Mouse (Mus musculus) thymus, adult 2 months (tissue): ENCODE measurements around the gene Mlec. TPM values are rescaled to one million over a fixed set of nuclear protein-coding genes. Genes with fewer than 3 reads are reported as not detected.
"Not testable (repeated sequence)": the region's sequence is repeated elsewhere in the genome, so short reads cannot be mapped to it uniquely, and the experiment has no call there.

Experiments used
- DNase-seq: peaks from one replicate; pipeline ENCODE4 v3.0.0; 2021
- H3K27ac ChIP-seq: fragments of 200-500 bp; 2 replicates; pipeline ENCODE4 v1.5.1; 2012; ENCODE audit warnings: low read length, control low read depth; ENCODE audit not compliant: control insufficient read depth, insufficient read depth
- H3K27me3 ChIP-seq: fragments of 200-500 bp; 2 replicates; pipeline ENCODE4 v1.6.1; 2012; ENCODE audit warnings: mild to moderate bottlenecking, low read length, moderate library complexity, mixed read lengths; ENCODE audit not compliant: control insufficient read depth, insufficient read depth
- H3K36me3 ChIP-seq: fragments of 200-500 bp; 2 replicates; pipeline ENCODE4 v1.6.1; 2012; ENCODE audit warnings: mild to moderate bottlenecking, low read length, moderate library complexity; ENCODE audit not compliant: control insufficient read depth, insufficient read depth
- H3K4me1 ChIP-seq: fragments of 200-500 bp; replicated peaks from 2 replicates; pipeline ENCODE4 v1.6.1; 2012; ENCODE audit warnings: low read length; ENCODE audit not compliant: control insufficient read depth, insufficient read depth
- H3K4me3 ChIP-seq: fragments of 200-500 bp; 2 replicates; pipeline ENCODE4 v1.5.1; 2012; ENCODE audit warnings: mild to moderate bottlenecking, low read length, control low read depth, moderate library complexity; ENCODE audit not compliant: control insufficient read depth, insufficient read depth
- CTCF ChIP-seq: fragments of 200-500 bp; IDR thresholded peaks from 2 replicates; pipeline ENCODE4 v1.5.1; 2012; ENCODE audit warnings: mild to moderate bottlenecking, control low read depth, low read length, moderate library complexity, borderline replicate concordance; ENCODE audit not compliant: control insufficient read depth, poor library complexity, insufficient read depth; ENCODE audit errors: extremely low read depth
- POLR2A ChIP-seq: fragments of 200-500 bp; IDR thresholded peaks from 2 replicates; pipeline ENCODE4 v1.6.1; 2012; ENCODE audit warnings: mild to moderate bottlenecking, low read length, control low read depth, moderate library complexity; ENCODE audit not compliant: control insufficient read depth, poor library complexity, insufficient read depth; ENCODE audit errors: extremely low read depth
- WGBS: fragments of 180-500 bp; shearing (Covaris S2); methylation state at CpG from one replicate; pipeline ENCODE4 v1.1.7; 2018; 5-methylcytosine and 5-hydroxymethylcytosine counted together
- polyA plus RNA-seq: library from polyadenylated mRNA; depleted of rRNA; stranded (reverse); fragments of >200 nt; gene quantifications from 2 replicates; pipeline ENCODE4 v1.2.3, GENCODE M21; 2012

Mlec gene
- polyA plus RNA-seq, 1 experiment: 95.0 TPM

DNA sequence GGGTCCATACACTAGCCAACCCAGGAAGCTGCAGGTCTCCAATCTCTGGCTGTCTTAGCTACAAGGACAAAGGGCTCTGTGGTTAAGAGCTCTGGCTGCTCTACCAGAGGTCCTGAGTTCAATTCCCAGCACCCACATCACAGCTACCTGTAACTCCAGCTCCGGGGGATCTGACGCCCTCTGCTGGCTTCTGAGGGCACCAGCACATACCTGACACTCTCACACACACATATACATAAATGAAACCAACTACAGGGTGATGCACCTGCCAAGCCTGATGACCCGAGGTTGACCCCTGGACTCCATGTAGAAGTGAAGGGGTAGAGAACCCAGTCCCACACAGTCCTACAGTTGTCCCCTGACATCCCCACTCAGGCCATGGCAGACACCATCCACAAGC, 41.6 kb downstream of the Mlec start:
- 96% methylated on average over 3 of the region's 3 CpGs for WGBS
- TF ChIP-seq POLR2A (no peak), CTCF (no peak)
- Histone ChIP-seq H3K36me3 (peaks cover 3% of the 10 kb centered on the region; the same call in 1 of the 2 replicates), H3K27ac (no peak overlapping the region), H3K4me1 (peaks cover 5% of the 10 kb centered on the region; the same call in 1 of the 2 replicates), H3K27me3 (no peaks in the 10 kb centered on the region), H3K4me3 (no peak overlapping the region)
- no peak for DNase-seq

DNA sequence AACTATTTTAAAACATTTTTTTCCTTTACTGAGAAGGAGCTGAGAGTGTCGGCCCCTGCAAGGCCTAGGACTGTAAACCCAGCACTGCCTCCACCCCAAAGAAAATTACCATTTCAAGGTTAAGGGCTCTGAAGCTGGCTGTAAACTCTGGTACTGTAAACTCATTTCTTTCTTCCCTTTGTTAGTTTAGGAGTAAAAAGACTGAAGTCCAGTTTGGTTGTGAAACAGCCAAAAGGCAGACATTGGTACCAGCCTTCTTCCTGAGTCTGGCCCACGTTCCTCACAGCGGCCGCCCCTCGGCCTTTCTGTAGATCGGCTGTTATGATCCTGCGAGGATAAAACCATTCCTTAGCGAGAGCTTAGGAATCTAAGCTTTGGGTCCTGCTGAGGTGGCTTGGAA, 43.5 kb downstream of the Mlec start:
- Histone ChIP-seq H3K36me3 (peaks cover 3% of the 10 kb centered on the region; the same call in 1 of the 2 replicates), H3K27ac (no peak overlapping the region)
- no peak for DNase-seq

GRCm38 (mm10) chr5:115113244-115113643, 44.7 kb downstream of the Mlec start:
- Histone ChIP-seq H3K27me3 (no peaks in the 10 kb centered on the region), H3K4me1 (no peaks in the 10 kb centered on the region), H3K27ac (no peak overlapping the region), H3K36me3 (peaks cover 3% of the 10 kb centered on the region; the same call in 1 of the 2 replicates), H3K4me3 (no peak overlapping the region)
- no peak for DNase-seq
- no peak for TF ChIP-seq POLR2A
- TF ChIP-seq CTCF: no peak
- 97% methylated on average over 12 of the region's 12 CpGs for WGBS

More for the DNA sequence above, 43.5 kb downstream of the Mlec start:
- Histone ChIP-seq H3K4me3 (no peak overlapping the region), H3K27me3 (no peaks in the 10 kb centered on the region), H3K4me1 (peaks cover 2% of the 10 kb centered on the region; the same call in 1 of the 2 replicates)
- TF ChIP-seq CTCF (no peak), POLR2A (no peak)
- WGBS: 97% methylated on average over 8 of the region's 8 CpGs

GRCm38 (mm10) chr5:115111156-115111555, 46.8 kb downstream of the Mlec start:
- Histone ChIP-seq H3K27ac (no peak overlapping the region), H3K27me3 (no peaks in the 10 kb centered on the region)
- 96% methylated on average over 8 of the region's 8 CpGs for WGBS

GRCm38 (mm10) chr5:115103253-115103652, 54.7 kb downstream of the Mlec start:
- 93% methylated on average over 23 of the region's 23 CpGs for WGBS
- H3K36me3 ChIP-seq, H3K27me3 ChIP-seq, H3K4me3 ChIP-seq, H3K4me1 ChIP-seq, H3K27ac ChIP-seq, DNase-seq: not testable (repeated sequence)

More at GRCm38 (mm10) chr5:115111156-115111555, 46.8 kb downstream of the Mlec start:
- no peak overlapping the region for H3K4me3 ChIP-seq
- no peak for DNase-seq
- TF ChIP-seq CTCF (no peak), POLR2A (no peak)
- peaks cover 3% of the 10 kb centered on the region; the same call in 1 of the 2 replicates for H3K36me3 ChIP-seq
- no peaks in the 10 kb centered on the region for H3K4me1 ChIP-seq

DNA sequence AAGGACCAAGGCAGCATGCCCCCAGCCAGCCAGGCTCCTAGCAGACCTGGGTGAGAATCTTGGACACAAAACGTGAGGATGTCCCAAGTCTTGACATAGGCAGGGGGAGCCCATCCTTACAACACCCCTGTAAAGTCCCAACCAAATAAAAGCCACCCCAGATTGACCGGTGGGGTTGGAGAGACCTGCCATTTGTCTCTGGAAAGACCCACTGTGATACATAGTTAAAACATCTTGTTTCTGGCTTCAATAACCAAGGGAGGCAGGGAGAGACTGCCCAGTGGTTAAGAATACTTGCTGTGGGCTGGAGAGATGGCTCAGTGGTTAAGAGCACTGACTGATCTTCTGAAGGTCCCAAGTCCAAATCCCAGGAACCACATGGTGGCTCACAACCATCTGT, 55.7 kb downstream of the Mlec start:
- TF ChIP-seq POLR2A: no peak
- TF ChIP-seq CTCF: no peak
- Histone ChIP-seq H3K4me3 (no peak overlapping the region), H3K36me3 (peaks cover 13% of the 10 kb centered on the region), H3K27ac (no peak overlapping the region), H3K4me1 (no peaks in the 10 kb centered on the region), H3K27me3 (no peaks in the 10 kb centered on the region)
- DNase-seq: no peak
- WGBS: 94% methylated on average over 2 of the region's 2 CpGs

DNA sequence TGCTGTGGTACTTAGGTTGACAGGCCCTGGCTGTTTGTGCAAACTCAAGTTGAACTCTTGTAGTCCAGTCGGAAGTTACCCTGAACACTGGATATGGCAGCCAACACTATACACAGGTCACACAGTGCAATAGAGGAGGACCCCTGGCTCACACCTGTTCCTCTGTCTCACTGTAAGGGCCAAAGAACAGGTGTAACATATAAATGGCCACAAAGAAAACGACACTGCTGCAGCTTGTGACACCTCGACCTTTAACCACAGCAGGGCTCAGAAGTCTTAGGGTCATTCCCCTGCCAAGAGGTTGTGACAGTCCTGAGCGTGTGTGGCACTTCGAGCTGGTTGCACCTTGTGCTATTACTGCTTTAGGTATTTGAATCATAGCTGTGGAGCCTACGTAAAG, 57.5 kb downstream of the Mlec start:
- 87% methylated on average over 6 of the region's 6 CpGs for WGBS
- DNase-seq: no peak

DNA sequence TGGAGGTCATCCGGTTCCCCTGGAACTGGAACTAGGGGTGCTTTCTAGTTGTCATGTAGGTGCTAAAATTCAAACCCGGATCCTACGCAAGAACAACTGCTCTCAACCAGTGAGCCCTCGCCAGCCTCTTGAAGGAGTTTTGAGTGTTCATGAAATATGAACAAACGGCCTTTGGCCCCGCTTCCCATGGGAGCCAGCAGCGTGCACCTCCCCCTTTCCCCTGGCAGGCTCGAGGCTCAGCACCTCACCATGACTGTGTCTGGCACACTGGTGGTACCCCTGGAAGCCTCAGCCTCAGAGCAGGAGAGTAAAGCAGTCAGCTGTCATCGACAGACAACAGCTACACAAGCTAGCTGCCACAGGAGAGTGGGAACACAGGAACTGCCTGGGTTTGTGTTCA, 58.0 kb downstream of the Mlec start:
- Histone ChIP-seq H3K4me3 (no peak overlapping the region), H3K27ac (no peak overlapping the region), H3K27me3 (no peaks in the 10 kb centered on the region), H3K4me1 (peaks cover 11% of the 10 kb centered on the region), H3K36me3 (peaks cover 33% of the 10 kb centered on the region)
- no peak for DNase-seq
- WGBS: 90% methylated on average over 9 of the region's 9 CpGs
- no peak for TF ChIP-seq POLR2A
- TF ChIP-seq CTCF: no peak

More for the DNA sequence above, 57.5 kb downstream of the Mlec start:
- TF ChIP-seq CTCF (no peak), POLR2A (no peak)
- H3K4me3 ChIP-seq: no peak overlapping the region
- peaks cover 7% of the 10 kb centered on the region for H3K4me1 ChIP-seq
- peaks cover 30% of the 10 kb centered on the region for H3K36me3 ChIP-seq
- no peaks in the 10 kb centered on the region for H3K27me3 ChIP-seq
- no peak overlapping the region for H3K27ac ChIP-seq
